Mouse (Mus musculus) embryo, embryonic 10 days (tissue): ENCODE measurements at regions not wholly inside any gene's neighbourhood (a gene's known extent, or its start where the extent isn't known, plus 50 kb on each side); places are given as distances from the start of the nearest gene placed in this dataset.

Source experiments
- DNase-seq: peaks from one replicate; pipeline ENCODE4 v3.0.0-alpha.2; 2015; ENCODE audit warnings: low spot score

DNA sequence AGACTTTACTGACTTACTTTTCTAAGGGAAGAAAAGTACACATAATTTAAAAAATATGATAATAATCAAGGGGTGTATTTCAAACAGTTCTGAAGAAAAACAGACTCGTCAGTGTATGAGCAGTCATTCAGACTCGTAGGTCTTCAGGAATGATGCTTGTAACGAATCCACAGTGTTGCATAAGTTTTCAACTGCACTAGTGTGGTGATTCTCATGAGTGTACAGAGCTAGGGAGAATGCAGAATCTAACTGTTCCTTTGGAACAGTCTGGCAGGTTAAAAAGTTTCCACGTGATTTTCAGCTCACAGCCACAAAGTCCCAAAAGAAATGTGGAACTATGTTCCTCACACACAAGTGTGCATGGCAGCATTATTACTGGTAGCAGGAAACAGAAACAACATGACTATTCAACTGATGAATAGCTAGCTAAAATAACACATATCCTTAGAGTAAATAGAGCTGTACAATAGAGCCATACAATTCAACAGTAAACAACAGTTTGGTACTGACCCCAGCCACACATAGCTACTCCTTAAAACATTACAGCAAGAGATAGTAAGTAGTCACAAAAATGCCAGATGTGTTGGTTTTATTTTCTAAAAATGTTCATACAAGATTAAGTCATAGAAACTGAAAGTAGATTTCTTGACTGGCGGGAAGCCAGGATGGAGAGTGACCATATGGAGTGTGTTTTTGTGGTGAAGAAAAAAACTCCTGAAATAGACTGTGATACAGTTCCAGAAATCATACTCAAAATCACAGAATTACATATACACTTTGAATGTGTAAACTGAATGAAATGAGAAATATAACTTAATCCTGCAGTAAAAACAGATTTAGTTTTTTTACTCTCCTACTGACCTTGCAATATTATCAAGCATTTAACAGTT lies 713.1 kb downstream of the Epha7 start:
- no peak for DNase-seq
